ENCODE assay signal across 9 mouse cellular contexts in the genomic region with DNA sequence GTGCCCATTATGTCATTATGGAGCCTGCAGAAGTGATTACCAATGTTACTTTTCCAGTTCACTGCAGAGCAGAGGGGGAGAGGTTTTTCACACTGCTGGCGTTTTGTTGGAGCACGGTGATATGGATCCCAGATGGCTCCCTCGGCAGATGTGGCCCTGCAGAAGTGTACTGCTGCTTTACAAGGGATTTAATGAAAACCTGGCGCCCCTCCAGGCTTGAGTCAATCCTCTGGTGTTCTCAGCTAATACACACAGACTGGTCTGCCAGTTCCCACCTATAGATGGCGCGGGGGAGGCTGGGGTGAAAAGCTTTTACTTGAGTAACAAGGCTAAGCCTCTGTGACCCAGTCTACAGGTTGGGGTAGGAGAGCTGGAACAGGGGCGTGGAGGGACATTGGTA.
DNase-seq lines count a peak whose midpoint lies in the region; ATAC-seq and TF ChIP-seq lines count a peak whose summit lies in the region.
"Had no signal": no experiment of that assay in that cellular context is flagged by ENCODE, and none has a peak within 500 bp of the region (broad histone marks: within the 10 kb centered on the region; RNA-seq: fewer than 3 reads in every experiment).

No protein-coding gene starts in this region.

- no peaks in the 10 kb centered on the region for H3K36me3 ChIP-seq in kidney, embryonic 16.5 days (ENCODE audit: insufficient read depth, low read length)
- H3K36me3 ChIP-seq in kidney, adult 2 months (ENCODE audit: control insufficient read depth, insufficient read depth, low read length) = no peaks in the 10 kb centered on the region
- no peaks in the 10 kb centered on the region for H3K36me3 ChIP-seq in ES-E14 (ENCODE audit: control insufficient read depth, insufficient read depth, low read length, poor library complexity, severe bottlenecking)
- H3K36me3 ChIP-seq in embryonic facial prominence, embryonic 15.5 days = no peaks in the 10 kb centered on the region
- no peaks in the 10 kb centered on the region for H3K36me3 ChIP-seq in hindbrain, embryonic 14.5 days (replicated peaks; ENCODE audit: control insufficient read depth, insufficient read depth)

- H3K9ac ChIP-seq in kidney, embryonic 16.5 days (replicated peaks; ENCODE audit: low read length) = no peak overlapping the region
- H3K9ac ChIP-seq in ES-E14 (ENCODE audit: insufficient read depth, low read depth, low read length, poor library complexity, severe bottlenecking) = no peak overlapping the region
- no peak overlapping the region for H3K9ac ChIP-seq in embryonic facial prominence, embryonic 15.5 days
- no peak overlapping the region for H3K9ac ChIP-seq in hindbrain, embryonic 14.5 days

- in situ Hi-C loops in ES-E14 (cut with MboI; ENCODE audit: low sequenced_read_pairs in 2 of 2, unreplicated experiment in 2 of 2) = no loop called here

- no peak for TF ChIP-seq CTCF in kidney, adult 2 months (conservative IDR thresholded peaks at IDR 0.05; ENCODE audit: insufficient read depth, insufficient read length, low read depth, low read length)

- H3K27ac ChIP-seq in kidney, embryonic 16.5 days (ENCODE audit: low read length) = no peak overlapping the region
- H3K27ac ChIP-seq in kidney, adult 2 months (ENCODE audit: insufficient read depth, low read depth, low read length) = no peak overlapping the region
- no peak overlapping the region for H3K27ac ChIP-seq in ES-E14 (ENCODE audit: insufficient read depth, low read depth, low read length, poor library complexity, severe bottlenecking)
- H3K27ac ChIP-seq in embryonic facial prominence, embryonic 15.5 days (replicated peaks) = no peak overlapping the region
- H3K27ac ChIP-seq in hindbrain, embryonic 14.5 days = no peak overlapping the region

- H3K4me3 ChIP-seq in kidney, embryonic 16.5 days (ENCODE audit: low read length) = no peak overlapping the region
- H3K4me3 ChIP-seq in kidney, adult 2 months (ENCODE audit: insufficient read depth, low read depth, low read length) = no peak overlapping the region
- H3K4me3 ChIP-seq in ES-E14 (ENCODE audit: insufficient read depth in 1 of 2, low read depth in 1 of 2, low read length in 2 of 2, poor library complexity in 1 of 2, severe bottlenecking in 1 of 2) = no peak overlapping the region
- no peak overlapping the region for H3K4me3 ChIP-seq in embryonic facial prominence, embryonic 15.5 days (replicated peaks)
- no peak overlapping the region for H3K4me3 ChIP-seq in hindbrain, embryonic 14.5 days (replicated peaks; ENCODE audit: low read length)

- no peaks in the 10 kb centered on the region for H3K27me3 ChIP-seq in kidney, embryonic 16.5 days (ENCODE audit: insufficient read depth, low read length)
- H3K27me3 ChIP-seq in kidney, adult 2 months (replicated peaks; ENCODE audit: control insufficient read depth, insufficient read depth, low read length) = no peaks in the 10 kb centered on the region
- H3K27me3 ChIP-seq in embryonic facial prominence, embryonic 15.5 days = no peaks in the 10 kb centered on the region
- H3K27me3 ChIP-seq in hindbrain, embryonic 14.5 days (ENCODE audit: control insufficient read depth, insufficient read depth, low read length) = no peaks in the 10 kb centered on the region
- H3K27me3 ChIP-seq: Patski had no signal

- TF ChIP-seq POLR2A in kidney, adult 2 months (IDR thresholded peaks at IDR 0.05; ENCODE audit: low read depth, low read length) = no peak

- no peak for DNase-seq in kidney, adult 2 months
- DNase-seq in ES-E14 (ENCODE audit: low read depth, low spot score) = peak; percentile 11
- DNase-seq in hindbrain, embryonic 14.5 days (ENCODE audit: low spot score) = no peak
- DNase-seq in retina, embryonic 14.5 days (ENCODE audit: low spot score) = peak; percentile 70
- DNase-seq in yolk sac, embryonic 10.5 days (ENCODE audit: low spot score) = no peak

- WGBS in kidney, embryonic 16.5 days = 55% methylated on average over 7 of the region's 7 CpGs
- WGBS in kidney, adult 2 months = 77% methylated on average over 7 of the region's 7 CpGs
- 39% methylated on average over 7 of the region's 7 CpGs for WGBS in embryonic facial prominence, embryonic 15.5 days
- WGBS in hindbrain, embryonic 14.5 days = 63% methylated on average over 7 of the region's 7 CpGs

- peaks cover 8% of the 10 kb centered on the region; the same call in 1 of the 2 replicates for H3K4me1 ChIP-seq in kidney, embryonic 16.5 days (ENCODE audit: insufficient read depth, low read length)
- peaks cover 9% of the 10 kb centered on the region; the same call in 1 of the 2 replicates for H3K4me1 ChIP-seq in kidney, adult 2 months (ENCODE audit: control insufficient read depth, insufficient read depth, low read length)
- no peaks in the 10 kb centered on the region for H3K4me1 ChIP-seq in ES-E14 (ENCODE audit: control insufficient read depth in 2 of 2, insufficient read depth in 2 of 2, low read length in 2 of 2, poor library complexity in 1 of 2)
- peaks cover 10% of the 10 kb centered on the region; the same call in 1 of the 2 replicates for H3K4me1 ChIP-seq in embryonic facial prominence, embryonic 15.5 days
- H3K4me1 ChIP-seq in hindbrain, embryonic 14.5 days (replicated peaks; ENCODE audit: control insufficient read depth, insufficient read depth, low read length) = no peaks in the 10 kb centered on the region

- ATAC-seq in kidney, embryonic 16.5 days (ENCODE audit: low FRiP score, low TSS enrichment) = 0 out of 2 replicates have a peak, but pooled peaks have one; percentile 36
- peak; percentile 70 for ATAC-seq in embryonic facial prominence, embryonic 15.5 days (ENCODE audit: insufficient number of reproducible peaks, low FRiP score, low TSS enrichment, low read depth)
- ATAC-seq in hindbrain, embryonic 14.5 days (ENCODE audit: low FRiP score) = peak; percentile 34; the same call in 1 of the 2 replicates
- ATAC-seq in cerebellum, adult (ENCODE audit: insufficient number of reproducible peaks, low FRiP score, low TSS enrichment) = no peak
- ATAC-seq: Patski had no signal

- H3K4me2 ChIP-seq in kidney, embryonic 16.5 days (replicated peaks; ENCODE audit: low read depth, low read length) = no peak overlapping the region
- no peak overlapping the region for H3K4me2 ChIP-seq in embryonic facial prominence, embryonic 15.5 days (replicated peaks)
- H3K4me2 ChIP-seq in hindbrain, embryonic 14.5 days (replicated peaks) = no peak overlapping the region

- no peaks in the 10 kb centered on the region for H3K9me3 ChIP-seq in kidney, embryonic 16.5 days (ENCODE audit: low read length)
- H3K9me3 ChIP-seq in ES-E14 (ENCODE audit: control insufficient read depth, insufficient read depth, low read depth, low read length) = no peaks in the 10 kb centered on the region
- H3K9me3 ChIP-seq in embryonic facial prominence, embryonic 15.5 days (replicated peaks) = no peaks in the 10 kb centered on the region
- H3K9me3 ChIP-seq in hindbrain, embryonic 14.5 days (ENCODE audit: control insufficient read depth, low read length) = no peaks in the 10 kb centered on the region

TF ChIP-seq in ES-E14, 5 proteins besides CTCF, POLR2A, EP300 and RAD21:
- TF ChIP-seq MAFK (IDR thresholded peaks at IDR 0.05; ENCODE audit: insufficient read depth, low read depth, low read length) (no peak), ZC3H11A (IDR thresholded peaks at IDR 0.05; ENCODE audit: borderline replicate concordance, low read depth, low read length) (no peak), CHD2 (IDR thresholded peaks at IDR 0.05; ENCODE audit: low read depth, low read length) (no peak), ZNF384 (IDR thresholded peaks at IDR 0.05; ENCODE audit: low read depth, low read length) (no peak), HCFC1 (IDR thresholded peaks at IDR 0.05; ENCODE audit: borderline replicate concordance, insufficient read depth, low read length) (no peak)

Comparison
In these comparisons a context has a peak if more than half of its experiments do, and no peak if none do; other contexts are left out.
1. DNase-seq: peak in ES-E14 (single experiment) and retina, embryonic 14.5 days (single experiment); none in kidney, adult 2 months (single experiment), hindbrain, embryonic 14.5 days (single experiment) and yolk sac, embryonic 10.5 days (single experiment).